Mouse (Mus musculus): ENCODE measurements at regions not wholly inside any gene's neighbourhood (a gene's known extent, or its start where the extent isn't known, plus 50 kb on each side); places are given as distances from the start of the nearest gene placed in this dataset.
A peak's percentile ranks its signal among the peaks of the same experiment; 100 is the strongest.

DNA sequence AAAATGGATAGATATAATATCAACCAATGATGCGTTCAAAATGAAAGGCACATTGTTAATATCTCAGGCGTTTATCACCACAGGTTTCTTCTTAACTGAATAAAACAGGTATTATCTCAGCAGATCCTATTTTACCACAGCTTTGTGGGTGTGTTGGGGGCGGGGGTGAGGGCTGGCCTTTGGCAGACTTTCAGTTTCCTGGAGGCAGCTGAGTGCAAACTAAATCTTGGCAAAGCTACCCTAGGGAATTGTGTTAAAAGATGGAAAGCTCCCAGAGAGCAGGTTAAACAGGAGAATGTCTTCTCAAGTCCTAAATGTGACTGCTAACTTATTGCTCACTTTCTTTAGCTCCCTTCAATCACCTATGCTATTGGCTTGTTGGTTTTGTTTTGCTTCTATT lies 223.8 kb downstream of the Kdm4c start:
- no peaks in the 10 kb centered on the region for H3K36me3 ChIP-seq (replicated peaks; ENCODE audit: insufficient read depth, low read length)
- WGBS (ENCODE audit: insufficient replicate concordance): 53% methylated on average over 3 of the region's 3 CpGs
- H3K27me3 ChIP-seq (ENCODE audit: insufficient read depth, low read length): no peaks in the 10 kb centered on the region
- no peak overlapping the region for H3K27ac ChIP-seq (ENCODE audit: low read depth)
- DNase-seq (no peak), ATAC-seq (no peak)
- H3K4me3 ChIP-seq (ENCODE audit: low read depth, low read length): no peak overlapping the region
- H3K4me1 ChIP-seq (ENCODE audit: insufficient read depth): no peaks in the 10 kb centered on the region
- H3K9me3 ChIP-seq (ENCODE audit: low read length): no peaks in the 10 kb centered on the region
- no peak overlapping the region for H3K4me2 ChIP-seq (ENCODE audit: low read depth, low read length)
- no peak overlapping the region for H3K9ac ChIP-seq (replicated peaks)
- TF ChIP-seq CTCF (IDR thresholded peaks at IDR 0.05; ENCODE audit: low read depth): no peak
- no peak for TF ChIP-seq EP300 (IDR thresholded peaks at IDR 0.05; ENCODE audit: low read depth)

DNA sequence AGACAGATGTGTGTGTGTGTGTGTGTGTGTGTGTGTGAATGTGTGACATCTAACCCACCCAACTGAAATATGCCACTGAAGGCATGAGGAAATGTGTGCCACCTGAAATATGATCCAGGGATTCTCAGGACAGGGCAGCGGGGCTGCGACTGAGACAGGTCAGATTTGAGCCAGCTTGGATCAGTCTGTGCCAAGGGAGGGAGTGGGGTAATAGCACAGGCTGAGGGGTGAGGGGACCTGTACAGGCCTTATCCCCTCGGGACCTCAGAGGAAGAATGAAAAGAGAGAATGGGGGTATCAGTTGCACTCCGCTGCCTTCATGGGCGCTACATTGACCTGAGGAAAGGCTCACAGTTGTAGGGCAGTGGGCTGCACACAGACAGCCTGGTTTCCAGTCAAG lies 270.2 kb downstream of the Kdm4c start:
- Histone ChIP-seq H3K9ac (replicated peaks) (no peak overlapping the region), H3K9me3 (ENCODE audit: low read length) (no peaks in the 10 kb centered on the region), H3K4me1 (ENCODE audit: insufficient read depth) (no peaks in the 10 kb centered on the region), H3K27ac (ENCODE audit: low read depth) (no peak overlapping the region), H3K4me3 (ENCODE audit: low read depth, low read length) (no peak overlapping the region), H3K4me2 (ENCODE audit: low read depth, low read length) (no peak overlapping the region), H3K27me3 (ENCODE audit: insufficient read depth, low read length) (no peaks in the 10 kb centered on the region), H3K36me3 (replicated peaks; ENCODE audit: insufficient read depth, low read length) (no peaks in the 10 kb centered on the region)
- no peak for TF ChIP-seq CTCF (IDR thresholded peaks at IDR 0.05; ENCODE audit: low read depth)
- TF ChIP-seq EP300 (IDR thresholded peaks at IDR 0.05; ENCODE audit: low read depth): no peak
- no peak for ATAC-seq
- no peak for DNase-seq
- 77% methylated on average over 5 of the region's 5 CpGs for WGBS (ENCODE audit: insufficient replicate concordance)

DNA sequence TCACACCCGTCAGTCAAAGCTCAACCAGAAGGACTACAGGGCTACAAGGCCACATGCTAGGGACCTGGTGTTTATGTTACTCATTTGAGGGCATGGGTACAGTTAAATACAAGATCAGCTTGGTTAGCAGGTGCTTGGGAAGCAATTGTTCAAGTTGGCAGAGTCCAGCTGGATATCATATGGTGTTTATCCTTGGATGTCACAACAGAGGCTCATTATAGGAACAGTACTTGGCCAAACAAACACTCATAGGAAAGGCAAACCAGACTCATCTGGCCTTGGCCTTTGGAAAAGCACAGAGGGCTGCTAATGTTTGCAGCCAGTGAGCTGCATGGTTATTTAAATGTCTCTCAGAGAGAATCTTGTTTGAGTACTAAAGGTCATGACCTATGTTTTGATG lies 311.6 kb downstream of the Kdm4c start:
- DNase-seq: no peak

DNA sequence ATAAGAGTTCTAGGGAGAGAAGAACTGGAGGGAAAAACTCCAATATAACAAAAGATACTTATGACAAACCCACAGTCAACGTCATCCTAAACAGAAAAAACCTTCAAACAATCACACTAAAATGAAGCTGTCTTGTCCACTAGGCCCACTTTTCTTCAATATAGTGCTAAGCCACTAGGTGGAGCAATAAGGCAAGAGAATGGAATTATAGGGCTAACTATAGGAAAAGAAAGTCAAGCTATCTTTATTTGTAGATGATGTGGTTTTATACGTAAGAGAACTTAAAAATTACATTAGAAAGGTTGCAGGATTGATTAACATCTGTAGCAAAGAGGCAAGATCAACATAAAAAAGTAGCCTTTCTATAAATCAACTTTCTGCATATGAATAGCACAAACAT lies 321.3 kb downstream of the Kdm4c start:
- DNase-seq (no peak), ATAC-seq (no peak)
- H3K9ac ChIP-seq (replicated peaks): no peak overlapping the region
- no peaks in the 10 kb centered on the region for H3K36me3 ChIP-seq (replicated peaks; ENCODE audit: insufficient read depth, low read length)
- H3K4me1 ChIP-seq (ENCODE audit: insufficient read depth): no peaks in the 10 kb centered on the region
- H3K9me3 ChIP-seq (ENCODE audit: low read length): no peaks in the 10 kb centered on the region
- no peak overlapping the region for H3K4me3 ChIP-seq (ENCODE audit: low read depth, low read length)
- no peak overlapping the region for H3K27ac ChIP-seq (ENCODE audit: low read depth)
- peak; percentile 68 for TF ChIP-seq CTCF (IDR thresholded peaks at IDR 0.05; ENCODE audit: low read depth)
- TF ChIP-seq EP300 (IDR thresholded peaks at IDR 0.05; ENCODE audit: low read depth): no peak
- H3K27me3 ChIP-seq (ENCODE audit: insufficient read depth, low read length): no peaks in the 10 kb centered on the region
- WGBS (ENCODE audit: insufficient replicate concordance): 9% methylated on average over 2 of the region's 2 CpGs
- H3K4me2 ChIP-seq (ENCODE audit: low read depth, low read length): no peak overlapping the region

More for the DNA sequence above, 311.6 kb downstream of the Kdm4c start:
- H3K4me3 ChIP-seq (ENCODE audit: low read depth, low read length): no peak overlapping the region
- no peaks in the 10 kb centered on the region for H3K27me3 ChIP-seq (ENCODE audit: insufficient read depth, low read length)
- H3K27ac ChIP-seq (ENCODE audit: low read depth): no peak overlapping the region
- 63% methylated on average over 1 of the region's 1 CpGs for WGBS (ENCODE audit: insufficient replicate concordance)
- ATAC-seq: peak; percentile 91
- no peaks in the 10 kb centered on the region for H3K4me1 ChIP-seq (ENCODE audit: insufficient read depth)
- H3K9ac ChIP-seq (replicated peaks): no peak overlapping the region
- no peaks in the 10 kb centered on the region for H3K9me3 ChIP-seq (ENCODE audit: low read length)
- H3K4me2 ChIP-seq (ENCODE audit: low read depth, low read length): no peak overlapping the region
- no peaks in the 10 kb centered on the region for H3K36me3 ChIP-seq (replicated peaks; ENCODE audit: insufficient read depth, low read length)
- TF ChIP-seq CTCF (IDR thresholded peaks at IDR 0.05; ENCODE audit: low read depth): no peak
- TF ChIP-seq EP300 (IDR thresholded peaks at IDR 0.05; ENCODE audit: low read depth): no peak

DNA sequence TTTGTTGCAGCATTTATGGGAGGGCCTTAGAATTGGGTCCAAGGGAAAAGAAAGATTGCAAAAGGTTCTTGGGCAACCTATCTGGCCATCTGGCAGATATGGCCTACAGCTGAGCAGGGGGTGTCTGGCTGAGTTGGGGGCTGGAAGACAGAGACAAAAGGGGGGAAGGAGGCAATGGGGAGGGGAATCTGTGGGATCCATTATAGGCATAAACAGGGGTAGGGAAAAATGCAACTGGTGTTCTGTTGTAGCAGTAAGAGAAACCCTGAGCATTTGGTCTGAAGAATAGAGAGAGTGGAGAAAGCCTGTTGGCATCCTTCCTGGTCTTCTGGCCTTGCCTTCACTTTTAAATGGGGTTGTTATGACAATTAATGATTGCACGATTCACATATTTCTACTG lies 344.1 kb downstream of the Kdm4c start:
- no peak for ATAC-seq
- no peaks in the 10 kb centered on the region for H3K36me3 ChIP-seq (replicated peaks; ENCODE audit: insufficient read depth, low read length)

DNA sequence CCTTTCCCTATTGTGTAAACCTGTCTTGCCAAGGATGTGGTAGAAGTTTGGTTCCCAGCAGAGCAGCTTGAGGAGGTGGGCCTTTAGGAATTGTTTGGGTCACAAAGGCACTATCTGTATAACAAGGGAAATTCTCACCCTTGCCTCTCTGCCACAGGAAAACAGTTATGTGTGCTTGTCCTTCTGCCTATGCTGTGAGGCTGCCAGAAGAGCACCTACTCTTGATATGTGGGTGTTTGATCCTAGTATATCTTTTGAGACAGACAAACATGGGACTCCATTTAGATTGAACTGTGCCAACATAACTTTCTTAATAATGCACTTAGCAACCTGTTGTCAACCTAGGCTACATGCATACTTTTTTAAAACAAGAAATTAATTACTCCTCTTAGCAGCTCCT lies 344.8 kb downstream of the Kdm4c start:
- Histone ChIP-seq H3K27ac (ENCODE audit: low read depth) (no peak overlapping the region), H3K4me2 (ENCODE audit: low read depth, low read length) (no peak overlapping the region), H3K9me3 (ENCODE audit: low read length) (no peaks in the 10 kb centered on the region), H3K36me3 (replicated peaks; ENCODE audit: insufficient read depth, low read length) (no peaks in the 10 kb centered on the region), H3K27me3 (ENCODE audit: insufficient read depth, low read length) (no peaks in the 10 kb centered on the region), H3K4me3 (ENCODE audit: low read depth, low read length) (no peak overlapping the region), H3K9ac (replicated peaks) (no peak overlapping the region), H3K4me1 (ENCODE audit: insufficient read depth) (no peaks in the 10 kb centered on the region)
- TF ChIP-seq EP300 (IDR thresholded peaks at IDR 0.05; ENCODE audit: low read depth): no peak
- TF ChIP-seq CTCF (IDR thresholded peaks at IDR 0.05; ENCODE audit: low read depth): no peak
- DNase-seq (no peak), ATAC-seq (no peak)

More for the DNA sequence above, 344.1 kb downstream of the Kdm4c start:
- 76% methylated on average over 1 of the region's 1 CpGs for WGBS (ENCODE audit: insufficient replicate concordance)
- DNase-seq: no peak
- Histone ChIP-seq H3K9me3 (ENCODE audit: low read length) (no peaks in the 10 kb centered on the region), H3K9ac (replicated peaks) (no peak overlapping the region), H3K27ac (ENCODE audit: low read depth) (no peak overlapping the region), H3K4me3 (ENCODE audit: low read depth, low read length) (no peak overlapping the region), H3K4me2 (ENCODE audit: low read depth, low read length) (no peak overlapping the region), H3K4me1 (ENCODE audit: insufficient read depth) (no peaks in the 10 kb centered on the region), H3K27me3 (ENCODE audit: insufficient read depth, low read length) (no peaks in the 10 kb centered on the region)
- TF ChIP-seq EP300 (IDR thresholded peaks at IDR 0.05; ENCODE audit: low read depth) (no peak), CTCF (IDR thresholded peaks at IDR 0.05; ENCODE audit: low read depth) (no peak)

DNA sequence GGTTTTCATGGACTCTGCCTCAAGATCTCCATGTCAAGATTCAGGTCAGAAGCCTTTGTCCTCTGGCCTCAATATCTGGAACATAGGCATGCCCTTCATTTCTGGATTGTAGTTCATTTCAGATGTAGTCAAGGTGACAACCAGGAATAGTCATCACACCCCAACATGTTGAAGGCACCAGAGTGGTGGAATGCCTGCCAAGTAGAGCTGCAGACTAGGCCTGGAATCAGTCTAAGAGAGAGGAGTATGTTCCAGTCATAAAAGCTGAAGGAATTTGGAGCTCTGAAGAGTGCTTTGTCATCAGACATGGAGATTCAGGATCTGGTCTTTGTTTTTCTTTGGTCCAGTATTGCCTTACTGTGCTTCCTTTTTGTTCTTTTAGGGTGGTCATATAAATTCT lies 346.5 kb downstream of the Kdm4c start:
- Histone ChIP-seq H3K4me2 (ENCODE audit: low read depth, low read length) (no peak overlapping the region), H3K4me1 (ENCODE audit: insufficient read depth) (no peaks in the 10 kb centered on the region), H3K9me3 (ENCODE audit: low read length) (no peaks in the 10 kb centered on the region), H3K27ac (ENCODE audit: low read depth) (no peak overlapping the region), H3K27me3 (ENCODE audit: insufficient read depth, low read length) (no peaks in the 10 kb centered on the region), H3K9ac (replicated peaks) (no peak overlapping the region), H3K36me3 (replicated peaks; ENCODE audit: insufficient read depth, low read length) (no peaks in the 10 kb centered on the region), H3K4me3 (ENCODE audit: low read depth, low read length) (no peak overlapping the region)
- DNase-seq: no peak
- ATAC-seq: no peak
- no peak for TF ChIP-seq EP300 (IDR thresholded peaks at IDR 0.05; ENCODE audit: low read depth)
- no peak for TF ChIP-seq CTCF (IDR thresholded peaks at IDR 0.05; ENCODE audit: low read depth)
